Mouse (Mus musculus): ENCODE results near the gene Syt12.

The Syt12 gene

DNA sequence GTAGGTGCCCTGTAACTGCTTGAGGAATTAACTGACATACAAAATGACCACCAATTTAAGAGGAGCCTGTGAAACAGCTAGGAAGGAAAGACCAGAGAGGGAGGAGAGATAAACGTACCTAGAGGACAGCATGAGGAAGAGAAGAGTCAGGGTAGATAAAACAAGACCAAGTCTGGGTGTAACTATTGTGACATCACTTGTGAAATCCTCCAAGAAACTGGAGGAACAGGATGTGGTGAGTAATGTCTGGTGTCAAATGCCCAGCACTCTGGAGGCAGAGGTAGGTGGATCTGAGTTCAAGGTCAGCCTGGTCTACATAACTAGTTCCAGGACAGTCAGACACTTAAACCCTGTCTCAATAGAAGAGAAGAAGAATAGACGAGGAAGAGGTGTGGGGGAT lies 68.2 kb downstream of the Syt12 start:
- no peak for DNase-seq (ENCODE audit: low read depth, low spot score)

DNA sequence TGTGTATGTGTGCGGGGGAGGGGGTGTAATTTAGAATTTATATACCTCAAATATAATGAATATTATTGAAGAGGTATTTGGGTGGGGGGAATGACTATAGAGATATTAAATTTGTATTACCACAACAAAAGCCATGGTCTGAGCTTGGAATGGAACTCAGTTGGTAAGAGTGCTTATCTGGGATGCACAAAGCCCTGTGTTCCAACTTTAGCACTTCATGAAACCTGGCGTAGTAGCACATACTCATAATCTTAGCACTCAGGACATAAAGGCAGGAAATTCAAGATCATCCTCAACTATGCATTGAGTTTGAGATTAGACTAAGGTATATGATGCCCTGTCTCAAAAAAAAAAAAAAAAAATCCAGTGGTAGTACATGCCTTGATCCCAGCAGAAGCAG lies 72.4 kb downstream of the Syt12 start:
- DNase-seq (ENCODE audit: low read depth, low spot score): no peak

DNA sequence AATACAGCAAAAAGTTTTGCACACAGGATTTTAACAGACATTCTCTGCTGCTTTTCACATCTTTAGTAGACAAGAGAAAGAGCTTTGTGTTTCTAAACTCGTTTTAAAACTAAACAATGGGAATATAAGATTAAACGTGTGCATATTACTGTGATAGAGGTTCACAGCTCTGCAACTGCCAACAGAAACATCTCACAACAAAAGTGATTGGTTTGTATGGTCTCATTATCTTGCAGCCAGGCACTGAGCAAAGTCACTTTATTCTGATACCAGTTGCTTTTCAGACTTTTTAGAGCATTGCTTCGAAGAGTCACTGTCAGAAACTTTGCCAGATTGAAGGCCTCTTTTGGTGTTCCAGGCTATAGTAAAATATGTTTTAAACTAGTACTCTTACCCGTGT lies 78.3 kb downstream of the Syt12 start:
- DNase-seq (ENCODE audit: low read depth, low spot score): no peak

GRCm38 (mm10) chr19:4398630-4398948 lies 78.7 kb downstream of the Syt12 start:
- no peak for DNase-seq (ENCODE audit: low read depth, low spot score)

- DNase-seq (ENCODE audit: low read depth, low spot score): peak; percentile 66
Observed at GRCm38 (mm10) chr19:4397798-4398629, 79.2 kb downstream of the Syt12 start, which contains the start of gene Kdm2a. Gene Kdm2a (minus strand): TSS chr19:4398285.

DNA sequence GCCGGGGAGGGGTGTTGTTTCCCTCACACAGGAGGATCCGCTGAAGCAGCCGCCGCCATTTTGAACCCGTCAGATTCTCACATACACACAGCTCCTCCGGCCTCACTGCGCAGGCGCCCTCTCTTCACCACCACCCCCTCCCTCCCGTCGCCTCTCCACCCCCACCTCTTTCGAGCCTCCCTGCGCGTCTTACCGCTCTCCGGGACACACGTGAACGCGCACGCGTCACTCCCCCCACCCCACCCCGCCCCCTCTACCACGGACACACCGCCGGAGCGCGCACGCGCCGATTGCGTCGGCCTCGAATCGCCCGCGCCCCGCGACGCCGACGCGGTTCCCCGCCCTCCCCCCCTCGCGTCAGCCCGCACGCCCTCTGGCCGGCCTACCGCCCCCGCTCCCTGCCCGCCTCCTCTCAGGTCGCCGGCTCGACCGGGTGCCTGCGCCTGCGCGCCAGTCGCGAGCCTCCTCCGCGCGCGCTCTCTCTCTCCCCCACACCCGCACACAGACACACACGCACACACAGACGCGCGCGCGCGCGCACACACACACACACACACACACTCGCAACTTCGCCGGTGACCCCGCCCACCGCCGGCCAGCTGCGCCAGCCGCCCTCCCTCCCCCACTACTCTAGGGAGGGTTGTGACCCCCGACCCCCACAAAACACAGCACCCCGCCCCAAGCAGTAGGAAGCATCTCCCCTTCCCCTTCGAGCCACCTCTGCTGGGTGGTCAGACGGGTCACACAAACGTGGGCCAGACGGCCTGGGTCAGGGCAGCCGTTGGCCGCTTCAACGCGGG lies 80.0 kb downstream of the Syt12 start:
- DNase-seq (ENCODE audit: low read depth, low spot score): peak; percentile 99

- DNase-seq (ENCODE audit: low read depth, low spot score): peak; percentile 16
Observed at GRCm38 (mm10) chr19:4396081-4396997, 80.9 kb downstream of the Syt12 start.
